Mouse (Mus musculus) lung, embryonic 16.5 days (tissue): ENCODE results near the gene Gm45711. TPM values are rescaled to one million over a fixed set of nuclear protein-coding genes. Genes with fewer than 3 reads are reported as not detected.

Experiments
- ATAC-seq: fragments of 200-750 bp; cut with Nextera tagmentation; 2 replicates; pipeline ENCODE4 v1.8.0; 2017; ENCODE audit warnings: low read depth, mild to moderate bottlenecking, moderate library complexity
- H3K27ac ChIP-seq: fragments of 300-500 bp; sonication (generic); 2 replicates; pipeline ENCODE4 v1.5.1; 2014; ENCODE audit warnings: mild to moderate bottlenecking, control low read depth, low read length
- H3K27me3 ChIP-seq: fragments of 300-500 bp; sonication (generic); 2 replicates; pipeline ENCODE4 v1.6.1; 2014; ENCODE audit warnings: low read depth, low read length, mixed read lengths; ENCODE audit not compliant: control insufficient read depth, insufficient read depth
- H3K36me3 ChIP-seq: fragments of 300-500 bp; sonication (generic); 2 replicates; pipeline ENCODE4 v1.6.1; 2014; ENCODE audit warnings: low read length; ENCODE audit not compliant: control insufficient read depth, insufficient read depth
- H3K4me1 ChIP-seq: fragments of 300-500 bp; sonication (generic); replicated peaks from 2 replicates; pipeline ENCODE4 v1.6.1; 2014; ENCODE audit warnings: low read length, mixed read lengths; ENCODE audit not compliant: control insufficient read depth, insufficient read depth
- H3K4me2 ChIP-seq: fragments of 300-500 bp; sonication (generic); 2 replicates; pipeline ENCODE4 v1.6.1; 2014; ENCODE audit warnings: low read depth, low read length, control low read depth
- H3K4me3 ChIP-seq: fragments of 300-500 bp; sonication (generic); 2 replicates; pipeline ENCODE4 v1.5.1; 2014; ENCODE audit warnings: mild to moderate bottlenecking, low read length, control low read depth
- H3K9ac ChIP-seq: fragments of 300-500 bp; sonication (generic); 2 replicates; pipeline ENCODE4 v1.6.1; 2014; ENCODE audit warnings: low read length, control low read depth
- H3K9me3 ChIP-seq: fragments of 300-500 bp; sonication (generic); 2 replicates; pipeline ENCODE4 v1.6.1; 2016; ENCODE audit warnings: low read length; ENCODE audit not compliant: control insufficient read depth
- WGBS: fragments of 180-500 bp; shearing (Covaris S2); extraction: QIAGEN DNeasy Blood & Tissue Kit; methylation state at CpG from one replicate; pipeline ENCODE4 v1.1.7; 2014; 5-methylcytosine and 5-hydroxymethylcytosine counted together
- polyA plus RNA-seq: library from polyadenylated mRNA; unstranded; fragments of >200 nt; fragmentation: Nextera tagmentation; extraction: Ambion mirVana; gene quantifications from 2 replicates; pipeline ENCODE4 v1.2.1, GENCODE M21; 2015

Gm45711 gene
- polyA plus RNA-seq, 1 experiment from 2014 or later: not detected

- no peak overlapping the region for H3K27ac ChIP-seq
- H3K4me2 ChIP-seq: no peak overlapping the region
- ATAC-seq: no peak
- H3K4me1 ChIP-seq: no peaks in the 10 kb centered on the region
- H3K9me3 ChIP-seq: no peaks in the 10 kb centered on the region
- no peak overlapping the region for H3K9ac ChIP-seq
- no peaks in the 10 kb centered on the region for H3K27me3 ChIP-seq
- 46% methylated on average over 6 of the region's 6 CpGs for WGBS
- H3K36me3 ChIP-seq: peaks cover 22% of the 10 kb centered on the region
- H3K4me3 ChIP-seq: no peak overlapping the region
These were observed 75.3 kb downstream of the Gm45711 start for GRCm38 (mm10) chr8:104234573-104234972.

GRCm38 (mm10) chr8:104232919-104233318 lies 77.0 kb downstream of the Gm45711 start:
- Histone ChIP-seq H3K9ac (no peak overlapping the region), H3K4me2 (no peak overlapping the region), H3K27ac (no peak overlapping the region), H3K4me3 (no peak overlapping the region), H3K4me1 (no peaks in the 10 kb centered on the region), H3K9me3 (no peaks in the 10 kb centered on the region), H3K27me3 (no peaks in the 10 kb centered on the region), H3K36me3 (peaks cover 21% of the 10 kb centered on the region)
- ATAC-seq: no peak
- 86% methylated on average over 5 of the region's 5 CpGs for WGBS

GRCm38 (mm10) chr8:104232039-104232438 lies 77.8 kb downstream of the Gm45711 start:
- peaks cover 19% of the 10 kb centered on the region for H3K36me3 ChIP-seq
- H3K9ac ChIP-seq: no peak overlapping the region
- H3K4me3 ChIP-seq: no peak overlapping the region
- 92% methylated on average over 4 of the region's 4 CpGs for WGBS
- H3K4me2 ChIP-seq: no peak overlapping the region
- no peaks in the 10 kb centered on the region for H3K9me3 ChIP-seq
- no peak for ATAC-seq
- no peak overlapping the region for H3K27ac ChIP-seq
- H3K27me3 ChIP-seq: no peaks in the 10 kb centered on the region
- no peaks in the 10 kb centered on the region for H3K4me1 ChIP-seq

Other genes with a start within 250 kb of the Gm45711 start
- 77.5 and 84.0 TPM in 2 replicates for gene Cdh5, start 208.5 kb downstream of the Gm45711 start, polyA plus RNA-seq
- gene Bean1, start 139.6 kb downstream of the Gm45711 start, polyA plus RNA-seq: 0.57 and 0.62 TPM in 2 replicates
- gene Tk2, start 61.5 kb downstream of the Gm45711 start, polyA plus RNA-seq: 15.2 and 15.9 TPM in 2 replicates
- gene Cklf, start 59.2 kb downstream of the Gm45711 start, polyA plus RNA-seq: 41.4 and 42.1 TPM in 2 replicates
- not detected in 2 replicates for gene Cmtm2a, start 16.9 kb downstream of the Gm45711 start, polyA plus RNA-seq
- gene Cmtm1, start 64 bp upstream of the Gm45711 start, polyA plus RNA-seq: not detected in 2 replicates
- gene Gm11020, start 11.5 kb upstream of the Gm45711 start, polyA plus RNA-seq: not detected in 2 replicates
- not detected in 2 replicates for gene Cmtm2b, start 12.1 kb upstream of the Gm45711 start, polyA plus RNA-seq
- 133 and 142 TPM in 2 replicates for gene Cmtm3, start 29.3 kb upstream of the Gm45711 start, polyA plus RNA-seq
- gene Cmtm4, start 85.7 kb upstream of the Gm45711 start, polyA plus RNA-seq: 2.5 and 2.6 TPM in 2 replicates
- 60.8 and 62.9 TPM in 2 replicates for gene Dync1li2, start 133.0 kb upstream of the Gm45711 start, polyA plus RNA-seq
- gene Terb1, start 199.8 kb upstream of the Gm45711 start, polyA plus RNA-seq: 0.10 and 0.35 TPM in 2 replicates
- gene Nae1, start 224.6 kb upstream of the Gm45711 start, polyA plus RNA-seq: 83.9 and 86.7 TPM in 2 replicates
- 0.74 and 0.93 TPM in 2 replicates for gene Car7, start 224.6 kb upstream of the Gm45711 start, polyA plus RNA-seq